Mouse (Mus musculus): Measurements from ENCODE around the gene Xrcc6. TPM values are rescaled to one million over a fixed set of nuclear protein-coding genes. Genes with fewer than 3 reads are reported as not detected.
"Not testable (repeated sequence)": the region's sequence is repeated elsewhere in the genome, so short reads cannot be mapped to it uniquely, and the experiment has no call there.

Gene Xrcc6
- polyA plus RNA-seq, 1 experiment from 2014 or later, result 91.5 TPM

DNA sequence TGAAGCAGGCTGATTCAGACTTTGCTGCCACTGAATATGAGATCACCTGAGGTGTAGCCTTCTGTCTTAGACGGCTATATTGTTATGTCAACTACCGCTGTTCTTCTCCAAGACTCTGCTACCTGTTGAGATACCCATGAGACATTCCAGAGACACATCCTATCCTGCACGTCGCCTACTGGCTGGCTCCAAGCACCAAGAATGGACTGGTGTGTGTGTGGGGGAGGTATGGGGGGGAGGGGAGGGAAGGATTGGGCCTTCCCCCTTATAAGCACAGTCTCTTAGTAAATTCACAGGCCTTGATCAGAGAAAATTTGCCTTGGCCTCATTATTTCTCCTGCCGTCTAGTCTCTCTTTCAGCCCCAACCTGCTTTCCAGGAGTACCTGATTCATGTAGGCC lies 19.8 kb upstream of the Xrcc6 start:
- H3K4me3 ChIP-seq (ENCODE audit: low read depth, low read length), result no peak overlapping the region
- H3K36me3 ChIP-seq (replicated peaks; ENCODE audit: control insufficient read depth, insufficient read depth, low read depth, low read length), result no peaks in the 10 kb centered on the region
- no peak overlapping the region for H3K4me2 ChIP-seq (ENCODE audit: low read depth, low read length)
- ATAC-seq (replicated peaks; ENCODE audit: insufficient number of reproducible peaks, low FRiP score, low TSS enrichment, low read depth), result no peak
- H3K27me3 ChIP-seq (ENCODE audit: control insufficient read depth, insufficient read depth, low read length), result no peaks in the 10 kb centered on the region
- H3K9ac ChIP-seq (replicated peaks; ENCODE audit: low read length), result no peak overlapping the region
- no peaks in the 10 kb centered on the region for H3K4me1 ChIP-seq (ENCODE audit: control insufficient read depth, insufficient read depth, low read length)
- WGBS, result 85% methylated on average over 5 of the region's 5 CpGs
- H3K27ac ChIP-seq (replicated peaks; ENCODE audit: low read depth, low read length), result no peak overlapping the region
- no peak for DNase-seq (ENCODE audit: low spot score)
- no peaks in the 10 kb centered on the region for H3K9me3 ChIP-seq (replicated peaks; ENCODE audit: control insufficient read depth, low read length)

DNA sequence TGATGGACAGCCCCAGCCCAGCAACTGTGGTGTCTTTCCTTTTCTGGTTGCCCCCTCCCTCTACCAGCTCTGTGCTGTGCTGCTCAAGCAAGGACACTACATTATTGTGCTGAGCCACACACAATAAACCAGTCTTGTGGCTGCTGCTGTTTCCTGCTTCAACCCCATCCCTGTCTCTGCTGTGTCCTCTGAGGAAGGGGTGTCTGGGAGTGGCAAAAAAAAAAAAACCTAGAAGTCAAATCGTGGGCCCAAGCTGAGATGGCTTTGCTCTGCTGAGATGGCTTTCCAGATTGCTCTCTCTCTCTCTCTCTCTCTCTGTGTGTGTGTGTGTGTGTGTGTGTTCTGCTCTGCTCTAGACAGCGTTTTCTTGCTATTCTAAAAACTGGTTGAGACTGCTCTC lies 19.2 kb upstream of the Xrcc6 start:
- H3K27ac ChIP-seq (replicated peaks; ENCODE audit: low read depth, low read length), result no peak overlapping the region
- no peaks in the 10 kb centered on the region for H3K36me3 ChIP-seq (replicated peaks; ENCODE audit: control insufficient read depth, insufficient read depth, low read depth, low read length)
- H3K9ac ChIP-seq (replicated peaks; ENCODE audit: low read length), result no peak overlapping the region
- H3K4me3 ChIP-seq (ENCODE audit: low read depth, low read length), result no peak overlapping the region
- H3K9me3 ChIP-seq (replicated peaks; ENCODE audit: control insufficient read depth, low read length), result no peaks in the 10 kb centered on the region
- 61% methylated on average over 2 of the region's 2 CpGs for WGBS
- H3K4me2 ChIP-seq (ENCODE audit: low read depth, low read length), result no peak overlapping the region
- no peaks in the 10 kb centered on the region for H3K27me3 ChIP-seq (ENCODE audit: control insufficient read depth, insufficient read depth, low read length)
- DNase-seq (ENCODE audit: low spot score), result no peak
- no peak for ATAC-seq (replicated peaks; ENCODE audit: insufficient number of reproducible peaks, low FRiP score, low TSS enrichment, low read depth)
- no peaks in the 10 kb centered on the region for H3K4me1 ChIP-seq (ENCODE audit: control insufficient read depth, insufficient read depth, low read length)

DNA sequence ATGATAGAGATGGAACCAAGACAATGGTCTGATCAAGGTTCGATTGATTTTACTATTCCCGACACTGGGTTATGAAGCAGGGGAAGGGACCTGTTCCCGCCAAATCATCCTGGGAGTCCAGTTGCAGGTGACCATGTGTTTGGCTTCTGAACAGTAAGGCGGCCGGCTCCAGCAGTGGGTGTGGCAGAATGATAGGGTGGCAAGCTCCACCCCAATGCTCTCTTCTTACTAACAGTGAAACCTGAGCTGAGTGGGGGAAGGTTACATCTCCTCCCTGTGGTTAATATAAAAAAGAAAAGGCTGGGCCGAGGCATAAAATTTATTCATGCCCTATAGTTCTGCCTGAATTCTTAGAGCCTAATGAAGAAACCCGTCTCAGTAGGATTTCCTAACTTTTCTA lies 18.5 kb upstream of the Xrcc6 start:
- 65% methylated on average over 7 of the region's 7 CpGs for WGBS
- H3K27me3 ChIP-seq (ENCODE audit: control insufficient read depth, insufficient read depth, low read length), result no peaks in the 10 kb centered on the region
- no peak for ATAC-seq (replicated peaks; ENCODE audit: insufficient number of reproducible peaks, low FRiP score, low TSS enrichment, low read depth)
- H3K4me2 ChIP-seq (ENCODE audit: low read depth, low read length), result no peak overlapping the region
- H3K4me3 ChIP-seq (ENCODE audit: low read depth, low read length), result no peak overlapping the region
- DNase-seq (ENCODE audit: low spot score), result peak; percentile 13
- no peaks in the 10 kb centered on the region for H3K4me1 ChIP-seq (ENCODE audit: control insufficient read depth, insufficient read depth, low read length)
- no peak overlapping the region for H3K27ac ChIP-seq (replicated peaks; ENCODE audit: low read depth, low read length)
- H3K9ac ChIP-seq (replicated peaks; ENCODE audit: low read length), result no peak overlapping the region
- no peaks in the 10 kb centered on the region for H3K36me3 ChIP-seq (replicated peaks; ENCODE audit: control insufficient read depth, insufficient read depth, low read depth, low read length)
- H3K9me3 ChIP-seq (replicated peaks; ENCODE audit: control insufficient read depth, low read length), result no peaks in the 10 kb centered on the region

- H3K36me3 ChIP-seq (replicated peaks; ENCODE audit: control insufficient read depth, insufficient read depth, low read depth, low read length); H3K9ac ChIP-seq (replicated peaks; ENCODE audit: low read length); ATAC-seq (replicated peaks; ENCODE audit: insufficient number of reproducible peaks, low FRiP score, low TSS enrichment, low read depth); H3K27me3 ChIP-seq (ENCODE audit: control insufficient read depth, insufficient read depth, low read length); H3K4me1 ChIP-seq (ENCODE audit: control insufficient read depth, insufficient read depth, low read length); DNase-seq (ENCODE audit: low spot score); H3K9me3 ChIP-seq (replicated peaks; ENCODE audit: control insufficient read depth, low read length); H3K4me2 ChIP-seq (ENCODE audit: low read depth, low read length); H3K4me3 ChIP-seq (ENCODE audit: low read depth, low read length); H3K27ac ChIP-seq (replicated peaks; ENCODE audit: low read depth, low read length): not testable (repeated sequence)
- 75% methylated on average over 6 of the region's 6 CpGs for WGBS
These were observed 18.0 kb upstream of the Xrcc6 start for GRCm38 (mm10) chr15:81969635-81970034.

DNA sequence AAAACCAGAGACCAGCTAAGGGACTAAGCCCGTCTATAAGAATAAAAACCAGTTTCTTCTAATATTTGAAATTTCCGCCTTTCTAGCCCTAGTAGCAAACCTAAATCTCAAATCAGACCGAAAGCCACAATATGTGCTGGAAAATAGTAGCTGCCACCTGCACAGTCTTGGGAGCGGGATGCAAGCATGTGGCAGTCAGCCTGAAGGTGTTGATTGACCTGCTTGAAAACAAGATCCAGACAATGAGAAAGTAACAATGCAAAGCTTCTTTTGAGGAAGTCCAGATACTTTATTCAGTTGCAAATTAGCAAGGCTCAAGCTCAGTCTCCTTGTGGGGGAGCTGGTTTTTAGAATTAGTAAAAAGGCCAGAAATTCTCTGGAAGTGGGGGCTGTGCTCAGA lies 17.1 kb upstream of the Xrcc6 start:
- not testable (repeated sequence) for H3K4me2 ChIP-seq (ENCODE audit: low read depth, low read length); H3K36me3 ChIP-seq (replicated peaks; ENCODE audit: control insufficient read depth, insufficient read depth, low read depth, low read length); DNase-seq (ENCODE audit: low spot score); H3K9ac ChIP-seq (replicated peaks; ENCODE audit: low read length); H3K27me3 ChIP-seq (ENCODE audit: control insufficient read depth, insufficient read depth, low read length); H3K27ac ChIP-seq (replicated peaks; ENCODE audit: low read depth, low read length); H3K4me3 ChIP-seq (ENCODE audit: low read depth, low read length); H3K4me1 ChIP-seq (ENCODE audit: control insufficient read depth, insufficient read depth, low read length); H3K9me3 ChIP-seq (replicated peaks; ENCODE audit: control insufficient read depth, low read length); ATAC-seq (replicated peaks; ENCODE audit: insufficient number of reproducible peaks, low FRiP score, low TSS enrichment, low read depth)
- 89% methylated on average over 4 of the region's 4 CpGs for WGBS

DNA sequence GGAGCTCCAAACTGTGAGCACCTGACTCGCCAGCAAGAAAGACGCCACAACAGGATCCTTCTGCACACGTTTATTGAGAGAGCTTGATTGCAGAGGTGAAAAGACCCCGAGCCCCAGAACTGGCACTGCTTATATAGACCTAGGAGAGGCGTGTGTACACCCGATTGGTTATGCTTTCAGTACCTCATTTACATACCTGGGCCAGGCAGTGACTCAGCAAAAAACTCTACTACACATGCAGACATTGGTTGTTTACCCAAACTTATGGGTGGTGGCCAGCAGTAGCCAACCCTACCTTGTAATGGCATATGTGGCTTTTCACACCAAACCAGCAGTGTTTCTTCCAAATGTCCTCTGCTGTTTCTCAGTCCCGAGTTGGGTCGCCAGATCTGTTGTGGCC lies 12.5 kb upstream of the Xrcc6 start:
- H3K36me3 ChIP-seq (replicated peaks; ENCODE audit: control insufficient read depth, insufficient read depth, low read depth, low read length); ATAC-seq (replicated peaks; ENCODE audit: insufficient number of reproducible peaks, low FRiP score, low TSS enrichment, low read depth); H3K9ac ChIP-seq (replicated peaks; ENCODE audit: low read length); DNase-seq (ENCODE audit: low spot score); H3K4me2 ChIP-seq (ENCODE audit: low read depth, low read length); H3K27me3 ChIP-seq (ENCODE audit: control insufficient read depth, insufficient read depth, low read length); H3K27ac ChIP-seq (replicated peaks; ENCODE audit: low read depth, low read length); H3K4me1 ChIP-seq (ENCODE audit: control insufficient read depth, insufficient read depth, low read length); H3K9me3 ChIP-seq (replicated peaks; ENCODE audit: control insufficient read depth, low read length); H3K4me3 ChIP-seq (ENCODE audit: low read depth, low read length): not testable (repeated sequence)
- 92% methylated on average over 8 of the region's 8 CpGs for WGBS

GRCm38 (mm10) chr15:81980321-81980720 lies 7.3 kb upstream of the Xrcc6 start, which contains the start of gene 1700029P11Rik:
1700029P11Rik (plus strand) TSS chr15:81980540.
- Histone ChIP-seq H3K36me3 (replicated peaks; ENCODE audit: control insufficient read depth, insufficient read depth, low read depth, low read length) (no peaks in the 10 kb centered on the region), H3K4me1 (ENCODE audit: control insufficient read depth, insufficient read depth, low read length) (no peaks in the 10 kb centered on the region), H3K27ac (replicated peaks; ENCODE audit: low read depth, low read length) (no peak within 1 kb of the TSS), H3K9ac (replicated peaks; ENCODE audit: low read length) (no peak within 1 kb of the TSS), H3K4me3 (ENCODE audit: low read depth, low read length) (no peak within 1 kb of the TSS), H3K4me2 (ENCODE audit: low read depth, low read length) (no peak within 1 kb of the TSS), H3K9me3 (replicated peaks; ENCODE audit: control insufficient read depth, low read length) (no peaks in the 10 kb centered on the region), H3K27me3 (ENCODE audit: control insufficient read depth, insufficient read depth, low read length) (no peaks in the 10 kb centered on the region)
- no peak for ATAC-seq (replicated peaks; ENCODE audit: insufficient number of reproducible peaks, low FRiP score, low TSS enrichment, low read depth)
- no peak for DNase-seq (ENCODE audit: low spot score)
- WGBS, result 95% methylated on average over 23 of the region's 23 CpGs

GRCm38 (mm10) chr15:81982173-81982572 lies 5.5 kb upstream of the Xrcc6 start:
- Histone ChIP-seq H3K4me2 (ENCODE audit: low read depth, low read length) (no peak overlapping the region), H3K36me3 (replicated peaks; ENCODE audit: control insufficient read depth, insufficient read depth, low read depth, low read length) (no peaks in the 10 kb centered on the region), H3K9me3 (replicated peaks; ENCODE audit: control insufficient read depth, low read length) (no peaks in the 10 kb centered on the region), H3K27me3 (ENCODE audit: control insufficient read depth, insufficient read depth, low read length) (no peaks in the 10 kb centered on the region), H3K4me1 (ENCODE audit: control insufficient read depth, insufficient read depth, low read length) (no peaks in the 10 kb centered on the region), H3K27ac (replicated peaks; ENCODE audit: low read depth, low read length) (no peak overlapping the region), H3K9ac (replicated peaks; ENCODE audit: low read length) (no peak overlapping the region), H3K4me3 (ENCODE audit: low read depth, low read length) (no peak overlapping the region)
- ATAC-seq (replicated peaks; ENCODE audit: insufficient number of reproducible peaks, low FRiP score, low TSS enrichment, low read depth), result no peak
- DNase-seq (ENCODE audit: low spot score), result peak; percentile 12
- WGBS, result 58% methylated on average over 1 of the region's 1 CpGs

Data from embryonic facial prominence, embryonic 11.5 days (tissue).